Mouse (Mus musculus): ENCODE measurements at regions not wholly inside any gene's neighbourhood (a gene's known extent, or its start where the extent isn't known, plus 50 kb on each side); places are given as distances from the start of the nearest gene placed in this dataset.

- DNase-seq (ENCODE audit: low spot score in 2 of 2): no peak
- intact Hi-C loops (cut with DNase I): no loop called here
These were observed 89.9 kb upstream of the Spin1 start for GRCm38 (mm10) chr13:51010736-51011135.

GRCm38 (mm10) chr13:51016209-51016608, 84.5 kb upstream of the Spin1 start:
- intact Hi-C loops (cut with DNase I): no loop called here
- no peak for DNase-seq (ENCODE audit: low spot score in 2 of 2)

GRCm38 (mm10) chr13:51016956-51017703, 83.5 kb upstream of the Spin1 start:
- intact Hi-C loops (cut with DNase I): no loop called here
- DNase-seq (ENCODE audit: low spot score in 2 of 2): no peak

GRCm38 (mm10) chr13:51017727-51018321, 82.9 kb upstream of the Spin1 start:
- no peak for DNase-seq (ENCODE audit: low spot score in 2 of 2)
- intact Hi-C loops (cut with DNase I): no loop called here

GRCm38 (mm10) chr13:51018366-51018765, 82.3 kb upstream of the Spin1 start:
- intact Hi-C loops (cut with DNase I): no loop called here
- DNase-seq (ENCODE audit: low spot score in 2 of 2): no peak

GRCm38 (mm10) chr13:51022401-51023250, 78.1 kb upstream of the Spin1 start:
- intact Hi-C loops (cut with DNase I): no loop called here
- DNase-seq (ENCODE audit: low spot score in 2 of 2): no peak

GRCm38 (mm10) chr13:51023271-51023670, 77.4 kb upstream of the Spin1 start:
- no peak for DNase-seq (ENCODE audit: low spot score in 2 of 2)
- intact Hi-C loops (cut with DNase I): no loop called here

GRCm38 (mm10) chr13:51026311-51026918, 74.3 kb upstream of the Spin1 start:
- intact Hi-C loops (cut with DNase I): no loop called here
- DNase-seq (ENCODE audit: low spot score in 2 of 2): no peak

GRCm38 (mm10) chr13:51037850-51038450, 62.7 kb upstream of the Spin1 start:
- intact Hi-C loops (cut with DNase I): no loop called here
- DNase-seq (ENCODE audit: low spot score in 2 of 2): no peak

- DNase-seq (ENCODE audit: low spot score in 2 of 2): no peak
- intact Hi-C loops (cut with DNase I): no loop called here
These were observed 61.7 kb upstream of the Spin1 start for GRCm38 (mm10) chr13:51038955-51039354.

GRCm38 (mm10) chr13:51041121-51041520, 59.6 kb upstream of the Spin1 start:
- DNase-seq (ENCODE audit: low spot score in 2 of 2): no peak
- intact Hi-C loops (cut with DNase I): no loop called here

GRCm38 (mm10) chr13:51042881-51043402, 57.7 kb upstream of the Spin1 start:
- no peak for DNase-seq (ENCODE audit: low spot score in 2 of 2)
- intact Hi-C loops (cut with DNase I): no loop called here
